Mouse (Mus musculus) adrenal gland, postnatal 25 days (tissue): Measurements from ENCODE around the gene Grap2. TPM values are rescaled to one million over a fixed set of nuclear protein-coding genes. Genes with fewer than 3 reads are reported as not detected.
A peak's percentile ranks its signal among the peaks of the same experiment; 100 is the strongest.

Experiments used
- DNase-seq: peaks from one replicate; pipeline ENCODE4 v3.0.0; 2021; ENCODE audit warnings: mixed read lengths
- total RNA-seq: library from RNA; stranded (reverse); gene quantifications from 2 replicates; pipeline ENCODE4 v1.2.3, GENCODE M21; 2021

Grap2 gene
- total RNA-seq, 1 experiment from 2014 or later = 0.49 TPM

DNA sequence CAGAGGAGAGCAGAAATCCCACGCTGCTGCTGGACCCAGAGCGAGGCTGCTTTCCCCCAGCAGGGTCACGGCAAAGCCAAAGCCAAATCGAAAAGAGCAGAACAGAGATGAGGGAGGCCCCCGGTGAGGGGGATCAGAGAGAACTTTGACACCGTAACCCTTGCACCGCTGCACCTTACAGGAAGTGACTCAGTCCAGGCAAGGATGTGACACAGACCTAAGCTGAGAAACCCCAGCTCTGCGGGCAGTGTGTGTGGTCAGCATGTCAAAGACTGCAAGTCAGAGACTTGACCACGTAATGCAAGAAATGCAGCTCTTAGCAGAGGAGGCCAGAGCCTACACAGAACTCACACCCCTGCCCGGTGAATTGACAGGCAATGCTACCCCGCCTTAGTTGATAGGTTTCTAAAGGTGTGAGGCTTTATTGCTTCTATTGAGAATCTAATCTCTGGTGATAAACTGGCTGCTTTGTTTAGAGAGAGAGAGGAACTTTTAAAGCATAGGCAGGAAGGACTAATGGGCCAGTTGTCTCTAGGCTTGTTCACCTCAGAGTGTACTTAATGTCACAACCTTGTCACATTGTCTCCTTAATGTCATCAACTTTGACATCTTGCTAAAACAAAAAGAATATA, 66.8 kb downstream of the Grap2 start:
- no peak for DNase-seq

DNA sequence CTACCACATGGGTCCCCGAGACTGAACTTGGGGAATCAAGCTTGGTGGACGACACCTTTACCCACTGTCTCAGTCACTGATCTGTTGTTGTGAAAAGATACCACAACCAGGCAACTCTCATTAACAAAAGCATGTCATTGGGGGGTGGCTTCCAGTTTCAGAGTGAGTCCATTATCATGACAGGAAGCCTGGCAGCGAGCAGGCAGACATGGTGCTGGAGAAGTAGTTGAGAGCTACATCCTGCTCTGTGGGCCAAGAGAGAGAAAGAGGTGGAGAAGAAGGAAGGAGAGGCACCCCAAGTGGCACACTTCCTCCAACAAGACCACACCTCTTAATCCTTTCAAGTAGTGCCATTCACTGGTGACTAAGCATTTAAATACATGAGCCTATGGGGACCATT, 67.5 kb downstream of the Grap2 start:
- no peak for DNase-seq

DNA sequence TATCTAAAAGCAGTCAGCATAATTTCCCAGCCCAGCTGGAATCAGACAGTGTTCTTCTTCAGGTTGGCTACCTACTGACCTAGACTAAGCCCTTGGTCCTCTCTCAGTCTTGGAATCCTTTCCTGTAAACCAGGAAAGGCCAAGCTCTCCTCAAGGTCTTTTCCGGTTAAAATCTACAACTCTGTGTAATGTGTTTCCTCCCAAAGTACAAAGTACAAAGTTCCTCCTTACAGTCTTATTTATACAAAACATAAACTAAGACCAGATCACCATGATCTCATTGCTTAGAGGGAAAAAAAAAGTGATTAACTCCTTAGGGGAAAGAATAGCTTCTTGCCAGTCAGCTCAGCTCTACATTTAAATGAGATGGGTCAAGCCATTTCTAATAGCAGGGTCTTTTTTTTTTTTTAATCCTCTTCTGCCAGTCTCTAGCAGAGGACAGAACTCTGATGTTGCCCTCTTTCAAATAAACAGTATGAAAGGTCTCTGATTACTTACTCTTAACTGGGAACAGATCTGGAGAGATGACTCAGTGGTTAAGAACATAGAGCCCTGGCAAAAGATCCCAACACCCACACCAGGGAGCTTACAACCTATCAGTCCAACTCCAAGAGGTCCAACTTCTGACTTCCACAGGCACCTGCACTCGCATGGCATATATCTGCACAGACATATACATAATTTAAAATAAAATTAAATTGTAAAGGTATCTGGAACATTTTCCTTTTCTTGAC, 69.5 kb downstream of the Grap2 start:
- no peak for DNase-seq

DNA sequence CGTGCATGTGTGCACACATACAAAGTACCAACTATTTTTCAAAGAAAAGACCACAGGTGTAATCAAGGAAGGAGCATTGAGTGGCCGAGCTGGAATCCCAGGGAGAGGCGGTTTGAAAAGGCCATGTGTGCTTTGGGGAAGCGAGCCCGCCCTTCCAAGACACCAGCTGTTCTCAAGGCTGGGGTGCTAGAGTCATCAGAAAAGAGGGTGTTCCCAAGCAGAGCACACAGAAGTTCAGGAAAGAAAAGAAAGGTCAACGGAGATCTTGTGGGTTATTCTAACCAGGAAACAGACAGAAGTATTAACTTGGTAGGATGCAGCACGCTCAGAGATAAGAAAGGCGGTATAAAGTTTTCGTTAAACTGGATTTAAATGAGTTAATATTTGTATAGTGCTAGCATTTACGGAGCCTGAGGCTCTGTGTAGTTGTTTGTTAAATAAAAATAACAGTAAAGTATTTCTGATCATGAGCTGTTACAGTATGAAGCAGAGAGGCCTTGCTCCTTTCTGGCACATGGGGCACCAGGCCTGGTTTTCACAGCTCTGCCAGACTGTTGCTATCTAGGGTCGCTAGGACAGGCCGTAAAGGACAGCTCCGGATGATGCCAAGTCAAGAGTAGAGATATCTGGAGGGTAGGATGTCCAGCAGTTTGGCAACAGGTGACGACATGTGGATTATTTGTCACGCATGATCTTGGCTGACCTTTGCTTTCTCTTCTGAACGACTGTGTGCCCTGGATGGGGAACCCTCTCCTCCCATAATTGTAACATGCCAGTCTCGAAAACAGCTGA, 72.8 kb downstream of the Grap2 start:
- DNase-seq = no peak

DNA sequence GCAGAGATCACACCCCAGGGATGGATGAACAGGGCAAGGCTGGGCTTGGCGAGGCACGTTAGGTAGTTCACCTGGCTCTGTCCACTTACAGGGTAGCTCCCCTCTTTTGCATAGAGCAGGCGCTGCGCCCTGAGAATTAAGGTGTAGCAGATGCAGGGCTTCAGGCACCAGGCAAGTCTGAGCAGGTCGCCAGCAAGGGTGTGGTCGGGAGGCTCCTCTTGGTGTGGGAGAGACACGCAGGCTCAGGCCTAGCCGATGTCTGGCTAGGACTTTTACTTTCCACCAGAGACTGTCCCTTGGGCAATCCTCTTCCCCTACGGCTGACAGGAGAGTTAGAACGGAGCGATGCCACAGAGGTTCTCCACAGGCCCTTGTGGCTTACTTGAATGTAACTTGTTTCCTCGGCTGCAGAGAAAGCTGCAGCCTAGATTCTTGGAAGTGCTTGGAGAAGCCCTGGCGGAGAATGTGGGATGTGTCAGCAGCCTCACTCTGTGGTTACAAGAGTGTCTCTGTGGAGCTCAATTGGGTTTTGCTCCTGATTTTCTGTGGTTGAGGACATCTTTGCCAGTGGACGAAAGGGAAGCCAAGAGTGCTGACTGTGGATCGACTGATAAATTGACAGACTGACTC, 76.7 kb downstream of the Grap2 start:
- DNase-seq = no peak

DNA sequence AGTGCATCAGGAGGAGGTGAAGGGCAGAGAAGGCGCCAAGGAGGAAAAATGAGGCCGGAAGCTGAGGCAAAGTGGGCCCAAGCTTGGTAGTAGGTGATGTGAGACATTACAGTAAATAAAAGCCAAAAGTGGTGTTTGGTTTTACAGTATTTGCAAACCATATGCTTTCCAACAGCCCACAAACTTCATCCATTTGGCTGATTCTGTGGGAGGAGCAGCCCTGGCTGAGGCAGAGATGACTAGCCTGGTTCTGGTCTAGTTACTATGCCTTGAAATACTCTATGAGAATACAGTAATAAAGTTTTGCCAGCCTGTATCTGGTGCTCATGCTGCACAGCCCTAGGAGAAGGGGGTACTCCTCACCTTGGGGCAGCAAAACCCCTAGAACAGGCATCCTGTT, 78.0 kb downstream of the Grap2 start:
- DNase-seq = no peak

DNA sequence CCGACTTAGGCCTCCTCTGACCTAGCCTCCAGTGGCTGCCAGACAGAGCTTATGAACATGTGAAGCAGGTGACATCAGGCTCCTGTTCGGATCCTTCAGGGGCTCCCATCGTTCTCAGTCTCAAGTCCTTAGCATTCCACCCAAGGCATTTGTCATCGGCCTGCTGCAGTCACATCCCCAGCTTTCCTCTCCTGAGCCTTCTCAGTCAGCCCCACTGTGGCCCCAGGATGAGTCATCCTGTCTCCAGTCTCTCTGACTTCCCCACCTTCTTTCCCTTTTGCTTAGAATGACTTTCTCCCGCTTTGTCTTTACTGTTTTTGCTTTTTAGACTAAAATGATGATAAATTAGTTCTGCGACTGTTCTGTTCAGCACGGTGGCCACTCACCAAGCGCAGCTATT, 81.5 kb downstream of the Grap2 start:
- DNase-seq = no peak

DNA sequence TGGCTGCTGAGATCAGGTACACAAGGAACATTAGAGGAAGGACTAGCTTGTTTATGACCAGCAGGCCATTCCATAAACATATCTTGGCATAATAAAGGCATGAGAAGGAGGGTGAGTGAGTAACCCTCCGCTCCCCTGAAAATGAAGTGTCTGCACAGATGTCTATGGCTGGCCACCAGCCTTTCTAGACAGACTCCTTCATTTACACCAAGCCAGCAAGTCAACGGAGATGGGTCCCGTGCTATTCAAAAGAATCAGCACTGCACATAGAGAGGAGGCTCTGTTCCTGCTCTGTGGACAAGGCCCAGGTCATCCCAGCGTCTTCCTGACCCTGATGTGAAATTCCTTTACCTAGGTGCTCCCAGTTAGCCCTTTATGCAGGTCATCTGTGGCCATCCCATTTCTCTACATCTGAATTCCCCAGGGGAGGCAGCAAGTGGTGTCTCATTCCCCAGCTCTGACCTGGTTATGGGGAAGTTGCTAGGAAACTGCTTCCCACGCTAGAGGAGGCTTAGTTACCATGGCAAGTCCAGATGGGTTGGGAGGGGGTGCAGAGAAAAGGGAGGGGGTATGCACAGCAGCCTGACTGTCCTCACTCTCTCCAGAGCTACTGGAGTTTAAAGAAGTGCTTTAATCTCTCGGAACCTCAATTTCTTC, 86.5 kb downstream of the Grap2 start:
- no peak for DNase-seq

DNA sequence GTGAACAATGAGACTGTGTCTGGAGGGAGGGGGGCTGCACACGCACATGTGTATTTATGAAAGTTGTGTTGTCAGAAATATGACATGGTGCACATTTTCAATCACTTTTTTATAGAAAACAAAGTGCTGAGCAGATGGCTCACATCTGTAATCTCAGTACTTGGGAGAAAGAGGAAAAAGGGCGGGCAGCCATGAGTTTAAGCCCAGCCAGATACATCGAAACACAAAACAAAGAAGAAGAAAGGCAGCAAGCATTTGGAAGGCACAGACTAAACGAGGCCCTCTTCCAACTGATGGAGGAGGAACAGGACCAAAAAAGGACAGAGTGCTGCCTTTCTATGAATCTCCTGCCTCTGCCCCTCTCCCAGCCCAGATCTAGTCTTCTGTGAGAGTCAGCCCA, 88.6 kb downstream of the Grap2 start:
- DNase-seq = no peak

DNA sequence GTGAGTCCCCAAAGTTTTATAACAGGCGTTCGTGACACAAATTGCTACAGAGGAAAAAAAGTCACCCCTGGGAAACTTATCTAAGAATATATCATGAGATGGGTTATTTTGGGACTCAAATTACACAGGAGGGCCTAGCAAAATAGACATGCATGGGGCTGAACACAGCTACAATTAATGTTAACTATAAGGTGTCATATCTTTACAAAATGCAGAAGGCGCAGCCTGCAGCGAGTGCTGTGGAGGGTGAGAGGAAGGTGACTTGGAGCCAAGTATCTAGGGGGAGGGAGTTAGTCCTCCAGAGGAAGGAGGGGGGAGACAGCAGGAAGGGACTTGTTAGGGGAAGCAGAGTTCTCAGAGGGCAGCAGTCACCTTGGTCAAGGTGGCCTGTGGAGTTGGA, 92.0 kb downstream of the Grap2 start:
- no peak for DNase-seq

DNA sequence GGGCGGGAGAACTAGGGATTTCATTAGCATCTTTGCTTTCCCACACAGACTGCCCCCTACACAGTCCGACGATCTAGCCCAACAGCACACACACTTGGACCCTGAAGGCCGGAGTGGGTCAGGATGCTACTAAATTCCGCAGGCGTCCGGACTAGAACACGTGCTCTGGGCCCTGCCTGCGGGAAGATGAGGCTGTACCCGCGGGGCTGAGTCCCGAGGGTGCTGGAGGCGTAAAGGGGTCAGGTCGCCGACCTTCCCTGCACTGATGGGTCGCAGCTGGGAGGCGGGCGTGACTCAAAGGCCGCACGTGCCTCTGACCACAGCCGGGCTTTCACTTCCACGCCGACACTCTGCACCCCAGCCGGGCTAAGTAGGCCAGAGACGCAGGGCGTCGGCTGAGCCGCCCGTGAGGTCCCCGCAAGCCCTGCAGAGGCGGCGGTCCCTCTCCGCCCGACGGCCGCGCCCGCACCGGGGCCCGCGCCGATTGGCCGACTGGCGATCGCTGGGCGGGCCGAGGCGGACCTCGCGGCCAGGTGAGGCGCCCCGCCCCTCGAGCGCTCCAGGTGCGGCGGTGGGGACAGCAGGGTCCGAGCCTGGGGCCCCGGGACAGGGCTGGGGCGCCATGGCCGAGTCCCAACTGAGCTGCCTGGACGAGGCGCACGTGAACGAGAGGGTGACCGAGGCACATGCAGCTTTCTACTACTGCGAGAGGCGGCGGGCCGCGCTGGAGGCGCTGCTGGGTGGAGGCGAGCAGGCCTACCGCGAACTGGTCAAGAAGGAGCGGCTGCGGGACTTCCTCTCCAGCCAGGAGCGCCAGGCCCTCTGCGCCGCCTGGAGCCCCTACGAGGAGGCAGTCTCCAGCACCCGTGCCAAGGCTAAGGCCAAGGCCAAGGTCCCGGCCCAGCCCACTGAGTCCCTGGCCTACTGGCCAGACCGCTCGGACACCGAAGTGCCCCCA, 99.2 kb downstream of the Grap2 start, which contains the start of gene Fam83f:
Gene Fam83f, plus strand, starts transcription at position 553 of the 958 bp plus-strand sequence.
- DNase-seq = peak; percentile 32

DNA sequence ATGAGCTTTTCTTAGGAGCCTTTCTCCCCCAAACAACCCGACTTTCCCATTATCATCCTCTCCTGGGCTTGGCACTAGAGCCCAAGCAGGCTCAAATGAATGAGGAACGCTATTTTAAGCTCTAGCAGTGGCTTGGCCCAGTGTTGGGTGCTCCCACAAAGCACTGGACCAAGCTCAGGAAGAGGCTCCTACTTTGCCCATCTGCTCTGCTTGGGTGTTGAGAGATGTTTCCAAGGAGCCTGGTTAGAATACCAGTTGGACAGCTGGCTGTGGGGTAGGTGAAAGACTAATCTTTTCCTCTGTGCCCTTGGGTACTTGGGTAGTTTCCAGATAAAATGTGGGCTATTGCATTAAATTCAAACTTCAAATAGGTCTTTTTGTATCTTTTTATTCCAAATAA, 100.4 kb downstream of the Grap2 start:
- no peak for DNase-seq

DNA sequence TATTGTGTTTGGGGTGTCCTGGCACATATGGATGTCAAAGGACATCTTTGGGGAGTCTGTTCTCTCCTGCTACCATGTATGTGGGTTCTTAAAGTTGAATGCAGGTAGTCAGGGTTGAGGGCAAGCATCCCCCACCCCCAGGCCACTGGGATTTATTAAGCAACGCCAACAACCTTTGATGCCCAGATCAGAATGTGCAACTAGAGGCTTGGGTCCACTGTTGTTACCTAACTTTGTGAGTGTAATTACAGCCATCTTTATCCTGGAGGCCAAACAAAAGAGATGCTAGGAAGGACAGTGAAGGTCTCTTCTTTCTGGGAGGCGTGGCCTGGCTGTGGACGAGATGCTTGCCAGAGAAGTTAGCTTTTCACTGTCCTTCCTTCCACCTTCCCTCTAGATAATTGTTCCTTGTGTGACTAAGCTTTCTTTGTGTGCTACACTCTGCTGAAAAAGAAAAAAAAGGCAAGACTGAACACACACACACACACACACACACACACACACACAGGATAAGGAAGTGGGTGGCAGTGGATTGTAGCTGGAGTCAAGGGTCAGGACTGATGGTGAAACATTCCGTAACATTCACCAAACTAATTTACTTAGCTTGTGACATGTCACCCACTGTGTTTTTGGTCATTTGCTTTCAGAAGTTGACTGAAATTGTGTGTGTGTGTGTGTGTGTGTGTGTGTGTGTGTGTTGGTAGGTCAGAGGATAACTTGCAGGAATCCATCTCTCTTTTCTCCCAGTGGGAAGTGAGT, 101.1 kb downstream of the Grap2 start:
- DNase-seq = no peak

DNA sequence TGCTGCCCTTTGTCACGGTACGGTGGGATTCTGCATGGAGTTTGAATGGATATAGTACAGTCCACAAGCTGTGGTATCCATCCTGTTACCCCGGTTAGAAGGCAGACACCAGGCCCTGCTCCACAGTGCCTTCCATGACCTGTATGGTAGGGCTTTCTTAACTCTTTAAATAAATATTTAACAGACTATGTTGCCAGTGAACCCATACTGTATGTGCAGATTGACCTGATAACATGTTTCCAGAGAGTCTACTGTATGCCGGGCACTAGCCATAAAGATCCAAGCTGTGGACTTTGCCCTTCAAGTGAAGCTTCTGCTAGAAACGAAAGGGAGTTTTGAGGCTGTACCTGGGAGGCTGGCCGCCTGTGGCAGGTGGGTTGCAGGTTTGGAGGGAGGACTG, 102.3 kb downstream of the Grap2 start:
- no peak for DNase-seq

DNA sequence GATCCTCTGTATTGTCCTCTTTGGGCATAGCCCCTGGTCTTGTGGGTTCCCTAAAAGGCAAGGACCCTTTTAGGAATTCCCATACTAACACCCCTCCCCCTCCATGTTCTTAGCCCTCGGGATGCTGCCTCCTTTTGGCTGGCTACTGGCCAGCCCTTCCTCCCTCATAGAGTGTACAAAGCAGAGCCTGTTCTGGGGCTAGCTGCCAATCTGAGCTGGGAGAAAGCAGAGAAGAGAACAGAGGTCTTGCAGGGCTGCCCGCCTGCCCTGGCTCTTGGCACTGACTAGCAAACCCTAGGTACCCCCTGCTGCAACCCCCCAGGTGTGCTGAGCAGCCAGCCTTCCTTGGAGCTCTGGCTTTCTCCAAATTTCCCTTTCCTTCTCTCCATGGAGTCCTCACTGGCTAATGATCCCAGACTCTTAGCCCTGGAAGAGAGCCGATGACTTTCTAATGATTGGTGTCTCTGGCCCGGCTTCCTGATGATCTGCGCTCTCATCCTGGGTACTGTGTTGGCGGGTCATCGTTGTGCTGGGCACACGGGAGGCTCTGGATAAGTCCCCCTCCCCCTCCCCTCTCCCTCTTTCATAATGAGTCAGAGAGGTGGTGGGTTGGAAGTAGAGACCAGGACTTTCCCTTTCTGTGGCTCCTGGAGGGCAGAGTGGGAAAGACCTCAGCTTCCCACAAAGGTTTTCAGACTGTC, 107.3 kb downstream of the Grap2 start:
- DNase-seq = no peak

DNA sequence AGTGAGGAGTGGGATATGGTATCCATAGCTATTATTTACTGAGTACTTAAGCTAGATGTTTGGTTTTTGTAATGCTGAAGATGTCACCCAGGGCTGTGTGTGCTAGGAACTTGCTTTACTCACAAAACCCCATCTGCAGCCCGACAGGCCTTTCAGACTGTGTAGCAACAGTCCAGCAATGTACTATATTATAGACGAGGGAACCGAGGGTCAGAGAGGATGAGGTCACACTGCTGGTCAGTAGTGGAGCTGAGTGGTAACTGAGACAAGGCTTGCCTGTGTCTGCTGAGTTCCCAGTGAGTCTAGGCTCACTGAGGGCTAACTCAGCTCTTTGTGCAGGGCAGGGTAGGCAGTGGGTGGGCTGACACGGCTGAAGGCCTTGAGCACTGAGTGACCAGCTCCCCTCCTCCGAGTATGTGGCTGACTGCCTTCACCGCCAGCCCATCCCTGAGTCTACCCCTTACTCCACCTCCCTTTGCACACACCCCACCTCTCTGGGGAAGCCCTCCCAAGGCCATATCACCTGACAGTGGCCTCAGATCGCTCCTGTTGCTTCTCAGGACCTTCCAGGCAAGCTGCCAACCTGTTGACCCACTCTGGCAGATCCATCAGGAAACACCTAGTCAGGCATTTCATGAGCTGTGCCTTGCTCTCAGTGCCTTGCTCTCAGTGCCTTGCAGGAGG, 108.1 kb downstream of the Grap2 start:
- DNase-seq = no peak

DNA sequence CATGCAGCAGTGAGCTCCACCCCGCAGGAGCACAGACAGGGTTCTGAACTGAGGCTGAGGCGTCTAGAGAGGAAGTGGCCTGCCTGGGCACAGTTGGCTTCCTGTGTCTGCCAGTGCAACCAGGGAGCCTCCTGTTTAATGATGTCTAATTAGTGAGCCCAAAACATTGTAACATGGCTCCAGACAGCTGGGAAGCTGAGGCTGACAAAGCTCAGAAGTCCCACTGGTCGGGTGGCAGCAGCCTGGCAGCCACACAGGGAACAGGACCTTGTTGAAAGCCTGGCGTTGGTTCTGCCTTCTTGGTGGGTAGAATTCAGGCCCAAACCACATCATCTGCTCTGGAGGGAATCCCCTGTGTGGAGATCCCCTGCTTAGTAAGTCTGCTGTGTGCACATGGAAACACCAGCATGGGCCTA, 109.1 kb downstream of the Grap2 start:
- DNase-seq = no peak

DNA sequence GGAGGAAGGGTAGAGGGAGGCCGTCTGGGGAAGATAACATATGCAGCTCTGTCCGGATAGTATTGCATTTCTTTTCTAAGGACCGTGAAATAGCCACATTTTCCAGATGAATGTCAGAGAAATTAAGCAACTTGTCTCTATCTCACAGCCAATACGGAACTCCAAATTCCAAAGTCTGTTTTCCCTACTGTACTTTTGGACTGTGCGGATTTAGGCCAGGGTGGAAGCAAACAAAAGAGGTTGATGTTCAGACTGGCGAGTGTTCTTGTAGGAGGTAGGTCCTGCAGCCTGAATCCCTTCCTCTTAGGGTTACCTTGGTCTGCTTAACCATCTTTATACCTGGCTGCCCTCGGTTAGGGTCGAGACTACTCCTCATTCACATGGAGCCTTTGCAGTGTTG, 109.9 kb downstream of the Grap2 start:
- DNase-seq = no peak

DNA sequence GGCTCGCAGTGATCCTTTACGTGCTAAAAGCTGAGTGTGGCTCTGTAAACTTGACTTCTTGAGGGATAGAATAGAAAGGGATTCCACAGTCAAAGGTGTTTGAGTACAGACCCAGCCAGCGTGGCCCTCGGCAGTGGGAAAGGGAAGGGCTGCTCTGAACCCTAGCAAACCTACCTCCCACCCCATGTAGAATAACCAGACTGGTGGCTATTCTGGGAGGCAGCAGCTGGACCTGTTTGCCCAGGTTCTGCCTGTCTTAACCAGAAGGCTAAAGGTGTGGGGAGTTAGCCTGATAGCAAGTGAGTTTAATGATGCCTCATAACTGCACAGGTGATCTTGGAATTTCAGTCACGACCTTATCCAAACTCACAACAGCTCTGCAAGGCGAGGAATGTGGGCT, 110.8 kb downstream of the Grap2 start:
- DNase-seq = no peak
